Mouse (Mus musculus) forebrain, embryonic 10.5 days (tissue): ENCODE data around the gene Igf1r. TPM values are rescaled to one million over a fixed set of nuclear protein-coding genes. Genes with fewer than 3 reads are reported as not detected.
"Not testable (repeated sequence)": the region's sequence is repeated elsewhere in the genome, so short reads cannot be mapped to it uniquely, and the experiment has no call there.

ENCODE experiments used
- DNase-seq: peaks from one replicate; pipeline ENCODE4 v3.0.0-alpha.2; 2017; ENCODE audit warnings: low spot score; ENCODE audit errors: extremely low spot score
- H3K27ac ChIP-seq: fragments of 300-500 bp; sonication (generic); 2 replicates; pipeline ENCODE4 v1.5.1; 2016; ENCODE audit warnings: mild to moderate bottlenecking
- H3K27me3 ChIP-seq: fragments of 300-500 bp; sonication (generic); 2 replicates; pipeline ENCODE4 v1.6.1; 2016; ENCODE audit warnings: mild to moderate bottlenecking; ENCODE audit not compliant: poor library complexity, severe bottlenecking
- H3K36me3 ChIP-seq: fragments of 300-500 bp; sonication (generic); replicated peaks from 2 replicates; pipeline ENCODE4 v1.6.1; 2016; ENCODE audit warnings: mild to moderate bottlenecking, moderate library complexity
- H3K4me1 ChIP-seq: fragments of 300-500 bp; sonication (generic); 2 replicates; pipeline ENCODE4 v1.6.1; 2016
- H3K4me3 ChIP-seq: fragments of 300-500 bp; sonication (generic); 2 replicates; pipeline ENCODE4 v1.5.1; 2016; ENCODE audit warnings: mild to moderate bottlenecking, moderate library complexity
- H3K9me3 ChIP-seq: fragments of 300-500 bp; sonication (generic); 2 replicates; pipeline ENCODE4 v1.6.1; 2016; ENCODE audit warnings: mild to moderate bottlenecking, moderate library complexity
- WGBS: fragments of 180-500 bp; shearing (Covaris S2); methylation state at CpG from one replicate; pipeline ENCODE4 v1.1.7; 2016; 5-methylcytosine and 5-hydroxymethylcytosine counted together
- polyA plus RNA-seq: library from polyadenylated mRNA; unstranded; fragments of >200 nt; fragmentation: Nextera tagmentation; extraction: Ambion mirVana; gene quantifications from 2 replicates; pipeline ENCODE4 v1.2.1, GENCODE M21; 2016

The Igf1r gene
- polyA plus RNA-seq, 1 experiment from 2014 or later = 20.8 TPM

DNA sequence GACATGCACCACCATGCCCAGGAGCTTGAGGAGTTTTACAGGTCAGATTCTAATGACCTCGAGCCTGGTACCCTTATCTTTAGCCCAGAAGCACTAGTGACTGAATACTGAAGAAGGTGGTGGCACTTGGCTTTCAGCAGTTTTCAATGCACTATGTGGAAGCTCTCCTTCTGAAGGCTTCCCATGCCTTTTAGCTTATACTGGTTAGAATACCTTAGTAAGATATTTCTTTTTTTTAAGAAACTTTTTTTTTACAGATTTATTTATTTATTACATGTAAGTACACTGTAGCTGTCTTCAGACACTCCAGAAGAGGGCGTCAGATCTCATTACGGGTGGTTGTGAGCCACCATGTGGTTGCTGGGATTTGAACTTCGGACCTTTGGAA lies 330.5 kb downstream of the Igf1r start:
- not testable (repeated sequence) for H3K36me3 ChIP-seq, H3K4me1 ChIP-seq
- 88% methylated on average over 4 of the region's 4 CpGs for WGBS

More for the DNA sequence above, 330.5 kb downstream of the Igf1r start:
- H3K27me3 ChIP-seq = peaks cover 18% of the 10 kb centered on the region
- DNase-seq, H3K9me3 ChIP-seq, H3K27ac ChIP-seq, H3K4me3 ChIP-seq: not testable (repeated sequence)

Other genes with a start within 250 kb of the Igf1r start
- gene Synm, start 193.1 kb upstream of the Igf1r start, polyA plus RNA-seq = 0.62 and 0.78 TPM in 2 replicates